Mouse (Mus musculus): ENCODE data around the gene Galnt2.

Galnt2 gene

DNA sequence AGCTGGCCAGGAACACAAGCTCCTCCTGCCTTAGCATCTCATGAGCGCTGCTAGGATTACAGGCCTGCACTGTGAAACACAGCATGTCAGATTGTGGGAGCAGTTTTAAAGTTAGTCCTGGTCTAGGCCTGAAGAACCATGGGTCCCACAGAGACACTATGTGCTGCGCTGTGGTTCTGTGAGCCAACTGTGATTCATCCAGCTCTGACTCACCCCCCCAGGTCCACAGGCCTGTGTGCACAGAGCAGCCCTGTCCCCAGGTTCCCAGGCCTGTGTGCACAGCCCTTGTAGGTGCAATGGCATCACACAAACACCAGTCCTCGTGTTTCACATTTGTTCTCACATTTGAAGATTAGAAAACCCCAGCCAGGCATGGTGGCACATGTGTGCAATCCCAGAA, 99.9 kb downstream of the Galnt2 start:
- no peak for DNase-seq

DNA sequence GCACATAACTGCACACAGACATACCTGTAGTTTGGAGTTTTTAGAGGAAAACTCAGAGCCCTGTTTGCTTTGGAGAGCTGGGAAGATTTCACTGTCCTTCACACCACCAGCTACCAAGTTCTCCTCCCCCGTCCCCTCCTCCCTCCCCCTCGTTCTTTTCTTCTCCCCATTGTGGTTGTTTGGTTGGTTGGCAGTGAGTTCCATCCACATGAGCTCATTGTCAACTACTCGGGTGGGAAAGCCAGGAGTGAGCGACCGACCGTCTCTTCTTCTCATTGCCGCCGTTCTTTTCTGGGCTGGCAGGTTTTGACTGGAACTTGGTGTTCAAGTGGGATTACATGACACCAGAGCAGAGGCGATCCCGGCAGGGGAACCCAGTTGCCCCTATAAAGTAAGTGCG, 100.5 kb downstream of the Galnt2 start:
- no peak for DNase-seq

DNA sequence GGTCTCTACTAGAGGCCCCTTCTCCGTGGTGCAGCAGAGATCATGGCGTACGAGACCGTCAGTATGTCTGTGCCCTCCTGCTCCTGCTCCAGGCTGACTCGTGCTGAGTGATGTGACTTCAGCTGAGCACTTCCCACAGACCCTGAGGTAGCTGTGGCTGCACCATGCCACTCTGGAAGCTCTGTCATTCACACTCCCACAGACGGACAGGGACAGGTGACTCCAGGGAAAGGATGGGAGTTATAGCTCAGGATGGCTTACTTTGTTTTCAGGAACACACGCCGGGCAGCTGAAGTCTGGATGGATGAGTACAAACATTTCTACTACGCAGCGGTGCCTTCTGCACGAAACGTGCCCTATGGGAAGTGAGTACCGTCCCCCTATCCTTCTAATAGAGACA, 105.1 kb downstream of the Galnt2 start:
- DNase-seq: no peak

DNA sequence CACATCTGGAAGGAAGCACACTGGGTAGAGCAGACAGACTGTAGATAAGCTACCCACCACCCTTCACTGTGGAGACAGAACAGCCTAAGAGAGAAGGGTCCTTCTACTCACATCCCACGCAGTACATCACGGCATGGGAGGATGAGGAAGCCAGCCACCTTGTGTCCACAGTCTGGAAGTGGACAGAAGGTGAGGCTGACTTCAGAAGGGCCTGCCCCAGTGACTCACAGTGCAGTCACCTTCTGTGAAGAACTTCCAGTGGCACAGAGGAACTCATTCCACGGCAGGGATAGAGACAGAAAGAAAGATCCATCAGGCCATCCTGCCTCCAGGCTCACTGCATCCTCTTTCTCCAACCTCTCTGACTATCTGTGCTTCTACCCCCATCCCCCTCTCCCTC, 108.6 kb downstream of the Galnt2 start:
- no peak for DNase-seq

DNA sequence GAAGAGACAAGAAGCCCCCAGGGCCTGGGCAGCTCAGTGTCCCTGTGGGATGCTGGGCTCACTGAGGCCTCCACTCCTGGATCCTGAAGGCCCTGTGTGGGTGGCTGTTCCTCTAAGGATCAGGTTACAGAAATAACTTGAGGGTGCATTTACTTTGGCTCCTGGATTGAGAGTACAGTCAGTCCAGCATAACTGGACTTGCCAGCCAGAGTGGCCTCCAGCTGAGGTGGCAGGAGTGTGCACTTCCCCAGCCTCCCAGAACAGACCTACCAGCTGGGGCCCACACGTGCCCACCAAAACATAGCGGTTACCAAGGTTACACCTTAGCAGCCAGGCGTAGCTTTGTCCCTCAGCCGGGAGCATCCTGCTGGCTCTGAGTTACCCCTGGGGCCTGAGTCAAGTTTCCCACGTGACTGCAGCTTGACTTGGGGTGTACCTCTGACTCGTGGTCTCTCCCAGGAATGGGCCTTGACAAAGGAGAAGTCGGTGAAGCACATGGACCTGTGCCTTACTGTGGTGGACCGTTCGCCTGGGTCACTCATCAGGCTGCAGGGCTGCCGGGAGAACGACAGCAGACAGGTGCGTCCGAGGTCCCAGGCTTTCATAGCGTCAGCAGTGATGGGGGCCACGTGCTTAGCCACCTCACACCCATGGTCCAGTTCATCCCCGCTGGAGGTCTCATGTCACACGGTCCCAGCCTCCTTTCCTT, 109.3 kb downstream of the Galnt2 start:
- no peak for DNase-seq

DNA sequence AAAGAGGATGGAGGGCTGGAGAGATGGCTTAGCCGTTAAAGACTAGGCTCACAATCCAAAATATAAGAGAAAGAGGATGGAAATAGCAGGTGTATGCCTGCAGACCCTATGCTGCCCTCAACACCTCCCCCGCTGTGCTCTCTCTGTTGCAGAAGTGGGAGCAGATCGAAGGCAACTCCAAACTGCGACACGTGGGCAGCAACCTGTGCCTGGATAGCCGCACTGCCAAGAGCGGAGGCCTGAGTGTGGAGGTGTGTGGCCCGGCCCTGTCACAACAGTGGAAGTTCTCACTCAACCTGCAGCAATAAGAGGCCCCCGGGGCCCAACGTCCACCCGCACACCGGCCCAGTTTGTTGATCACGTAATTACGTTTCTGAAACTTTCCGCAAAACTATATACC, 112.0 kb downstream of the Galnt2 start:
- DNase-seq: no peak

DNA sequence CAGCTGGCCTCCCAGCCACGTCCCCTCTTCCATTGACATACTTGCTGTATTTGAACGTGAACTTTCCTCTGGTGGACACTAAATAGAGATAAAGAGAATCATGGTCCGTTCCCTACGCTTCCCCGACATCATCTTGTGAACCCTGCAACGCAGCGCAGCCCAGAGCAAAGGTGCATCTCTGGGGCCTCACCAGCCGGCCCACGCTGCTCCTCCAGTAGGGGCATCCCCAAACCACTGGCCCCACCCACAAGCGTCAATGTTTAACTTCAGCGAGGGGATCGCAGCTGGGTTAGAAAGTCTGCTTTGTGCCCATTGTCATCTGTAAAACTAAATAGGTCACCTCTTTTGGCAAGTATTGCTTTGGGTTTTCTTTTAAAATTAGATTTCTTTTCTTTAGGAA, 112.8 kb downstream of the Galnt2 start:
- no peak for DNase-seq

DNA sequence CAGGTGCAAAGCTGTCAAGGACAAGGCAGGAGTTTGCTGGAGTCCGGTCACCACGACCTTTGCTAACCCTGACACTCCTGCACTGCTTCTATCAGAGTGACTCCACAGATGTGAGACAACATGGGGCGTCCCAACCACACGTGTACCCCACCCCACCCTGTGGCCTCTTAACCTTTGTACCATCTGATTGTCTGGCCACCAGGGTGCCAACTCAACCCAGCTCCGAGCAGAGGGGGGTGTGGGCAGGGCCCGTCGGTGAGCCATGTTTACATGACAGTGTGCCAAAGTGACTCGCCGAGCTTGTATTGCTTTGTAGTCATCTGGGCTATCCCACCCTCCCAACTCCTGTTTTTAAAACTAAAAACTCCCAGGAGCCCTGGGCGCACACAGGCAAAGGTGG, 113.9 kb downstream of the Galnt2 start:
- no peak for DNase-seq

DNA sequence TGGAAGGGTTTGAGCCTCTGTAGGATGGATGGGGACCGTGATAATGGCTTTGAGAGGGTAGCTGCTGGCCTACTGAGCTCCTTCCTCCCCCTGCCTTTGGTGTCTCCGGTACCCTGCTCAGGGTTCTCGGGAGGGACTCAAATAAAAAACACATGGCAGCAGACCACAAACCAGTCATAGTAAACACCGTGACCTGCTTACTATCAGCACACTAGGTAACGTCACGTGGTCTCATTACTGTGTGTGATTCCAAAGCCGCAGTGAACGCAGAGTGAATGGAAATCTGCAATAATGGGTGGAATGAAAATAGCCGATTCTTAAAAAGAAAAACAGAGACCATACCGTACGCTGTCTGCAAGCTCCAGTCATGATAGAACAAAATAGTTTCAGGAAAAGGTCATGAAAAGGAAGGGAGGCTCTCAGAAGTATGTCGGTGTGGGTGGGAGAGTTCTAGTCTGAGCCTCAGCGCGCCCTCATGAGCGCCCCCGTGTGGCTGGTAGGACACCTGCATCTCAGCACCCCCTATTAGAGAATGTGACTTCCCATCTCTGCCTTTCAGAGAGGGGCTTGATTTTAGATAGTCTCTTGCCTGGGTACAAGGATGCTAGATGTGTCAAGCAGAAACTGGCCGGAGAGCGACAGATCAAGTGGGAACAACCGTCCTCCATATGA, 115.8 kb downstream of the Galnt2 start:
- DNase-seq: peak; percentile 58

DNA sequence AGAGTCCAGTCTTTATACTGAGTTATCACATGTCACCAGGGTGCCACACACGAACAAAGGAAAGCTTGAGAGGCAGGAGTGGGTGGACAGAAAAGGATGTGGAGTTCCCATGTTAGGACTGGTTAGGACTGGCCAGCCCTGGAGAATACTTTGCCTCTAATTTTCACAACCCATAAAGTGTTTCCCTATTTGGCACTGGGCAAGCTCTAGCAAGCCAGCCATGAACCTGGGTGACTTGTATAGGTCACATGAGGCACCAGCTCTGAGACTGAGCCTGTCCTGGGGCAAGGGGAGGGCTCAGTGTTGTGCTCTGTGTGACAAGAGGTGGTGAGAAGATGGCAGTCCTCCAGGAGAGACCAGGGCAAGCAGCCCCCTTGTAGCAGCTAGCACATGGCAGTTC, 116.9 kb downstream of the Galnt2 start:
- DNase-seq: no peak

DNA sequence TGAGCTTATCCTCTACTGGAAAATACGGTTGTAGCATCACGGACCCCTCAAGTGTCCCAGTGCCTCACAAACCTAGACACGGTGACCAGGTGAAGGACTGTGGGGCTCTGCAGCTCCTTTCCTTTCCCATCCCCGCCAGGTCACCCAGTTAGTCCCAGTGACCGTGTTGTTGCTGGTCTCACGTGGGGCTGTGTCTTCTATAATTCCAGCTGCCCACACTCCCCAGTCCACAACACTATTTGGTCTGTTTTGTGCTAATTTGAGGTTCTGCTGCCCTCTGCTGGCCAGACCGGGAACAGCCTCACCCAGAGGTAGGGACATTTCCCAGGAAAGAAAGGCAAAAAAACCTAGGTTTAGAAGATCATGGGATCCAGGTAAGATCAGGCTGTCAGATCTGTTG, 118.5 kb downstream of the Galnt2 start:
- peak; percentile 79 for DNase-seq

DNA sequence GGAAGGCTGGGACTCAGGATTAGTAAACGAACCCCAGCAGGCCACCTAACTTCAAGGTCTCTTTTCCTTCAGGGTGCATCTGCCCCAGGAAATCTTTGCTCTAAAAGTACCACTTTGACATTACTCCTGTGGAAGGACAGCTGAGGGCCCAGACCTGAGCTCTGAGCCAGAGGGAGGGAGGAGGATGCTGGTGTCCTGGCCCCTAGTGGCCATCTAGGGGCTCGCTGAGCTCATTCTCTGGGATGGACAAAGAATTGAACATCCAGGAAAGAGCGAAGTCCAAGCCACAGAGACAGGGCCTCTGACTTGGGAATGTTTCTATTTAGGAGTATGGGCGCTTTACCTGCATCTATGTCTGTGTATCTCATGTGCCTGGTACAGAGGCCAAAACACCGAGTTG, 120.4 kb downstream of the Galnt2 start:
- DNase-seq: no peak

DNA sequence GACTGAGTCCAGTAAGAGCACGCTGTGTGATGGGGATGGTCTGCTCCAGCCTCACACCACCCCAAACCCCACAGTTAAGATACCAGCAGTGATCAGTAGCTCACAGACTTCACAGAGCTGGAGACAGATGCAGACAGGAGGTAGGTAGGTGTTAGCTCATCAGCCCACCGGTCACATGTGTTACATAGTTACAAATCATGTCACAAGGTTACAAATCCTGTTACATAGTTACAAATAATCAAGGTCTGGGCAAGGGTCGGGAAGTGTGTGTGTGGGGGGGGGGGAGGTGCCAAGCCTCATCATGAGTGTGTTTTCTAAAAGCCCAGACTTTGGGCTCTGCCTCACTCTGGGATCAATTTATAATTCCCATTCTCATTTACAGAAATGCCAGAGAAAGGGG, 129.7 kb downstream of the Galnt2 start:
- DNase-seq: no peak

DNA sequence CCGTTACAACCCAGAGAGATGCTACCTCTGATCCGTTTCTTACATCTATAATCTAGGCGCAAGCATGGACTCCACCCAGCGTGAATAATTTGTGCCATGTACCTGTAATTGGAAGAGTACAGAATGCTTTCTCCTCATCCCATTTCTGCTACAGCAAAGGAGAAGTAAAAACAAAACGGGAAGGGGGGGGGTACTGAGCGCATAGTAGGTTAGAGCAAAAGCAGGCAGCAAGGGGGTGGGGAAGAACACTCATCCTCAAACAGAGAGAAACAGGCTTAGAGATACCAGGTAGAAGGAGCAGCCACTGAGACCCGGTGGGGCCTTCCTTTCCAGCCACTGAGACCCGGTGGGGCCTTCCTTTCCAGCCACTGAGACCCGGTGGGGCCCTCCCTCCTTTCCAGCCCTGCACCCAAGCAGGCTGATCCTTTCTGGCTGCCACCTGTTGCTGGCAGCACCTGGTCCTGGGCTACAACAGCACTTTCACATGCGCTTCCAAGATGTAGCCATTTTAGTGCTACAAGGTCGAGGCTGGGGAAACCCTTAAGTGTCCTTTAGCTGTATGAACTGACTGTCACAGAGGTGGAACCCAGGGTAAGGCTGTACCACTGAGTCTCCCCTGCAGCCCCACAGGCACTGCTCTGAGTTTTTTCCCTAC, 130.7 kb downstream of the Galnt2 start:
- DNase-seq: no peak

DNA sequence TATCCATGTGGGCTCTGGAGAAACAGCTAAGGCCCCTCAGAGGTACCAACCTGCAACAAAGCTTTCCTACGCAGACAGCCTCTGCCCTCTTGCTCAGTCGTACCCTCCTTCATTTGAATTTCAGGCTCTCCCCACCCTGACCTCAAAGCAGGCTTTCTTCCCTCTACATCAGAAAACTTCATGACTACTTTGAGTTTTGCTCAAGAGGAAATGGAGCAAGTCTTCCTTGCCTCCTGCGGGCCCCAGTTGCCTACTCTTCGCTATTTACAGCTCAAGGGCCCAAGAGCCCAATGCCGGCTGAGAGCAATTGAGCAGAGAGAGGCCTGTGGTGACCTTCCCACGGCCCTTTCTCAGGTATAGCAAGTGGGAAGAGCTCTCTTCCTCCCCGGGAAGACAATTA, 131.4 kb downstream of the Galnt2 start:
- DNase-seq: no peak

DNA sequence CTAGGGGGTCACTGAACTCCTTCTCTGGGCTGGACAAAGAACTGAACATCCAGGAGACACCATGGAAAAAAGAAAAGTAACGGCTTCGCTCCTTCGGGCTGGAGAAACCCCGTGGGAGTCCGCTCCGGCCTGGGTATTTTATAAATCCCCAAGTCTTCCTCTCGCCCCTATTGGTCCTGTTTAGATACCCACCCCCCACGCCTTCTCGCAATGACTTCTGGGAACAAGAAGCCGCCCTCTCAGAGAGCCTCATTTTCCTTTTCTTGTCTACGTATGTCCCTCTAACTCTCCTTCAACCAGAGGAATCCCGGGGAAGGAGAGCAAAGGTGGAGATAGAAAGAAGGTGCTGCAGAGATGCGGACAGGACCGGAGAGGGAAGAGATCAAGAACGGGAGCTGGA, 132.1 kb downstream of the Galnt2 start:
- DNase-seq: no peak

DNA sequence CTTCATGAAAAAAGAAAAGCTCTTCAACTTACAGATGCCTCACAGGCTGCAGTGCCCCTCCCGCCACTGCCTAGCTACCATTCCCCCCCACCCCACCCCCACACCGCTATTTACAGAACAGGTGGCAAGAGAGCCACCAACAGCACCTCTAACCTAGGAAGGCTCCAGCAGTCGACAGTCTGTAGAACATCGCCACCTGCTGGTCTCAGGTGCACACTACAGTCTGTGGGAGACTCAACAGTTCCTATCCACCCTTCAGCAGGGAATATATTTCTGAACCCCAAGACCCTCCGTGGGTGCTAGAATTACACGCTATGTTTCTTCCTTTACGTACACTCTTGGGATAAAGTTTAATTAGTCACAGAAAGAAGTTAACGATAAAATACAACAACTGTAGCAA, 137.0 kb downstream of the Galnt2 start:
- peak; percentile 62 for DNase-seq

DNA sequence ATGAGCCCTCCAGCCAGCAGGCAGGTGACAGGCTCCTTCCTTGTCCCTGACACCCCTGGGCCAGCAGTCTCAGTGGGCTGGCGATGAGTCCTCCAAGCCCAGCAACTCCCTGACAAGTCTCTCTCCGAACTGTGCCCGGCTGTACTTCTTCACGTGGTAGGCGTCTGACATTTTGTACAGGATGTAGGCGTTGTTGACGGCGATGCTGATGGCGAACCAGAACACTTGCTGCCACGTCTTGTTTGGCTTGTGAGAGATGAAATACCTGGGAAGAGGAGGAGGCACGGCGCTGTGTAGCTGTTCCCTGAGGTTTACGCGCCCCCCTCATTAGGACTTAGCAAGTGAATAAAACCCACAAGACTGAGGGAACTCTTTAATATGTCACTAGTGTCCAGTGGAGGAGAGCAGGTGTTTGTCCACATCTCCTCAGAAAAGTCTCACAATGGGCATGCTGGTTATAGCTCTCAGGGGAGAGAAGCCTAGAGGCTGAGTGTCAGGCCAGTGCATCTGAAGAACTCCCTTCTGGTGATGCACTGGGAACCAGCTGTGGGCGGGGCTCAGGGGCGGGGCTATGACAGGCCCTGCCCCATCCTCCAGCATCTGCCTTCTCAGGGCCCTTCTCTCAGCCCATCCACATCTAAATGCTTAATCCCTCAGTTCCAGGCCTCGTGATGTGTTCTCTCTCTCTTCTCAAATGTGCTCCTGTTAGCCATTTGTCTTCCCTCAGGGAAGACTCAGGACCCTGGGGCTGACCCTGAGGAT, 139.4 kb downstream of the Galnt2 start:
- DNase-seq: no peak

DNA sequence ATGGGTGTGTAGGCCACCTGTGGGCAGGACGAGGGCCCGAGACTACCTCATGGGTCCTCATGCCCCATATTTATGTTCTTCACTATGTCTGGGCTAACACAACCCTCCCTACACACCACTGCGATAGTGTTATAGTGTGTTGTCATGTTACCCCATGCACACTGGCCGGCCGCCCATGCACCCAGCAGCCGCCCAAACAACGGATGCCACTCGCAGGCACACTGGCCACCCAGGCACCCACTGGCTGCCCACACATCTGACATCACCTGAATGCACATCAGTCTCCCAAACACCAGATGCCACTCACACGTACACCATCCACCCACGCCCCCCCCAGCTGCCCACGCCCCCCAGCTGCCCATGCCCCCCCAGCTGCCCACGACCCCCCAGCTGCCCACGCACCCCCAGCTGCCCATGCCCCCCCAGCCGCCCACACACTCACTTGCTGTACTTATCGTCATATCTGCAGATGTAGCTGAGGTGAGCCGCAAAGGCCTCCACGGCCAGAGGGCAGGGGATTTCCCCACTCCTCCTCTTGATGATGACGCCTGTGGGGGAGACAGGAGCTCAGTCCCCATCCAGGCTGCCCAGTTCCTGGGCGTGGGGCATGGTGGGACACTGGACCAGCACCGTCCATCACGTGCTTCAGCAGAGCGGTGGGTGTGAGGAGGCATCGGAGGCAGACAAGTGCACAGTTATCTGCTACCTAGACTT, 140.4 kb downstream of the Galnt2 start:
- DNase-seq: no peak

DNA sequence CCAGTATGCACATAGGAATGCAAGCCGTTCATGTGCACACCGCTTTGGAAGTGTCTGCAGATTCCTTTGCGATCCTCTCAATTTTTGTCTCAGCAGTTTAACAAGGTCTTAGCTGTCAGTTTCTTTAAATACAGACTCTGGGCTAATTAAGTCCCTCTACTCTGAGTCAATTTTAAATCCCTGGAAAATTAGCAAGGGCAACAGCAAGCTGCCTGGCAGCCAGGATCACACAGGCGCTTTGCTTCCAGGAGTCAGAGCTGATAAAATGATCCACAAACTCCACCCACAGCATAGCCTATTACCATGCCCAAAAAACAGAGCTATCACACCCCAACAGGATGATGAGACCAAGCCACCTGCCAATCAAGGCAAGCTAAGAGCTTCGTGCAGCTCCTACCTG, 142.6 kb downstream of the Galnt2 start:
- no peak for DNase-seq

DNA sequence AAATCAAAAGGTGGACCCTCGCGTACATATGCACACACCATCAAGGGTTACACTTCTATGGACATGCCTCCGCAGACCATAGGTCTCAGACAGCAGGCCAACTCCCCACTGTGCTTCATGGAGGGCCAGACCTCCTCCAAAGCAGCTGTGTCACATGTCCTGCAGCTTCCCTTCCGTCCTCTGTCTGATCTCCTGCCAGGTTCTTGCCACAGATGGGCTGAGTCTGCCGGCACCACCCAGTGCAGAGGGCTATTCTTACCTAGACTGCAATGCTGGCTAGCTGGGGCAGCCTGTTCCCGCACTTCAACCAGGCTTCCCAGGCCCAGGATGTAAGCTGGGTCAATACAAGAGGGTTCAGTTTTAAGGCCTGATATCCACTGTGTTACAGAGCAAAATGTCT, 144.0 kb downstream of the Galnt2 start:
- DNase-seq: no peak

DNA sequence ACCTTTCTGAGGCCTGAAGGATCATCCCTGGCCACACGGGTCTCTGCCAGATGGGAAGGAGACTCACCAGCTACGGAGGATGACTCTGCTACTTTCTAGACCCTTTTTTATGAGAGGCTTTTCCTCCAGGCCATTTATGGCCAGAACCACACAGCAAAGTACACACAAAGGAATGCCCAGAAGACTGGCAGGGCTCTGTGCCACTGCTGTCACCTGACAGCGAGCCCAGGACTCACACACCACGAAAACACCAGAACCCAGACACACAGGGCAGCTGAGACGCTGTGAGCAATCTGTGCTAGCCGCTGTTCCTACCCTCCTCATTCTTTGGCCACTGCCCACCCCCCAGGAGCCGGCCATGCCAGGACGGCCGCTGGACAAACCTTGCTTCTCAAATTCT, 144.5 kb downstream of the Galnt2 start:
- no peak for DNase-seq

DNA sequence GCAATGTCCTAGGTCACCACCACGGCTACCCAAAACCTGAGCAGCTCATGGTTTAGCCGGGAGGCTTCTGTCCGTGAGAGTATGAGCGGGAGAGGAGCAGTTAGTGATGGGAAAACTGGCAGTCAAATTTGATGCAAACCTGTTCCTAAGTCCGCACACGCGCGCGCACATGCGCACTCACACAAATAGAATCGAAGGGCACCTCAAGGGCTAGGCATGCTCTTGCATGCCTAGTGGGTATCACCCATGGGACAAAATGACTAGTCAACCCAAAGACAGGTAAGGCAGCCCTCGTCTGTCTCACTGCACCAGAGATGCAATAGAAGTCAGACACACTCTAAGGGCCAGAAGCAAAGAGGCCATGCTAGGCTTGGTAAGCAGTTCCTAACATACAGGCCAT, 145.2 kb downstream of the Galnt2 start:
- no peak for DNase-seq

Data from cerebellum, adult 11 months (tissue).